Mouse (Mus musculus) cerebellum, adult 8-10 months (tissue): ENCODE measurements around the gene Tufm.
A peak's percentile ranks its signal among the peaks of the same experiment; 100 is the strongest.
"Not testable (repeated sequence)": the region's sequence is repeated elsewhere in the genome, so short reads cannot be mapped to it uniquely, and the experiment has no call there.

ENCODE experiments used
- DNase-seq: peaks from one replicate; pipeline ENCODE4 v3.0.0; 2022

Tufm gene

GRCm38 (mm10) chr7:126466116-126466515 is 21.0 kb upstream of the Tufm start:
- DNase-seq = no peak

GRCm38 (mm10) chr7:126466707-126467106 is 20.5 kb upstream of the Tufm start:
- no peak for DNase-seq

DNA sequence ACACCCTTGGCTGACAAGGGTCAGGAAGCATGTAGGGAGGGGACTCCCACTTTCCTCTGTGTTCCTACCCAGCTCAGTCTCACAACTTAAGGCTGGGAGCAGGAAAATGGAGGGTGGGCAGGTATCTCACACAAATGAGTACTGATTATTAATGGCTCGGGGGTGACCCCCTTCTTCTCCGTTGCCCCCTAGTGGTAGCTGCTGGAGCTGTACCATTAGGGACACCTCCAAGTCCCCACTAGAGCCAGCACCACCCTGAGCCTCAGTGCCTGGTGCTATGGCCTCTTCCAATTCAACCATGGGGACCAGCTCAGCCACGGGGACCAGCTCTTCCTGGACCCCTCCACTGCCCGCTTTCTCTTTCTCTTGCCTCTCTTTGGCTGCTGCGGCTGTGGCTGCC is 19.9 kb upstream of the Tufm start:
- DNase-seq = no peak

- DNase-seq = no peak
Measured at GRCm38 (mm10) chr7:126467834-126468627, 19.1 kb upstream of the Tufm start.

GRCm38 (mm10) chr7:126470077-126470476 is 17.1 kb upstream of the Tufm start:
- no peak for DNase-seq

GRCm38 (mm10) chr7:126471361-126471760 is 15.8 kb upstream of the Tufm start:
- no peak for DNase-seq

DNA sequence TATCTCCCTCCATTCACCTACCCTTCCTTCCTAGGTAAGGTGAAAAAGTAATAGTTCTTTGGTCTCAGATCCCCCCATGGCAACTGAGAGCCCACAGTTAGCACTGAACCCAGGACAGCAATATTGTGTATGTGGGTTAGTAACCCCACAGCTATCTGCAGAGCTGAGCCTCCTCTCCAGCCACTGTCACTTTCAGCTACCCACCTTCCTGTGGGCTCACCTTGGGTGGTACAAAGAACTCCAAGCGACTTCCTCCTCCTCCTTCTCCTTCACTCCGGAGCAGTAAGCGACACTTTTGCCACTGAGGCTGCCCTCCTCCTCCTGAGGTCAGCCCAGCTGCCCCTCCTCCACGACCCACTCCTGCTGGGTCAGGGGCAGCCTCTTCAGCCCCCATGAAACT is 15.3 kb upstream of the Tufm start:
- DNase-seq = no peak

DNA sequence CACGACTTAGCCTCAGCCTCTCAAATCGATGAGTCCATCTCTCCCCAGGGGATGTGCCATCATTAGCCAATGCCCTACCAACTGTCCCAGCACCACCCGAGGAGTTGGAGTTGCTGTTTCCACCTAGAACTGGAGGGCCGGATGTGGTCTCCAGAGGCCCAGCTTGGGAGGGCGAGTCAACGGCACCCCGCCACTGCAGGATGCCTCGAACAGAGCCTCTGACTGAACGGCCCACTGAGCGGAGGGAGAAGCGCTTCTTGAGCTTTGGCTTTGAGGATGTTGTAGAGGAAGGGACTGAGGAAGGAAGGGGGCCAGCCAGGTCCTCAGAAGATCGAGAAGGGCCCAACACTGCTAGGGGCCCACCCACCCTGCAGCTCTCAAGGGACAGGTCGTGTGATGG is 14.9 kb upstream of the Tufm start:
- DNase-seq = no peak

DNA sequence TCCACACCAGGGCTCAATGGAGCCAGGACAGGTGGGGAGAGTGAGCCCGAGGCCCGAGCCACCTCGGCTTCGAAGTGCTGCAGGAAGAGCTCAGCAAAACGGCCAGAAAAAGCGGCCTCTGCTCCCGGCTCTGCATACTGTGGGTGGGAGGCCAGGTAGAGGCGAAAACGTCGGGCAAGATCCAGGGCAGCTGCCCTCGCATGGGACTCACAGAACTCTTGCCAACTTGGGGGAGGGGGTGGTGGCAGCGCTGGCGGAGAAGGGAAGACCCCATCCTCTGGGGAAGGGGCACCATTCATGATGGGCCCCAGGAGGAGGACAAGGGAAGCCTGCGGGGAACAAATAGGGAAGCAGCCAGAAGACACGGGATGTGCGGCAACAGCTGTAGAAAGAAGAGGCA is 14.4 kb upstream of the Tufm start:
- DNase-seq = no peak

GRCm38 (mm10) chr7:126473470-126474086 is 13.6 kb upstream of the Tufm start:
- no peak for DNase-seq

GRCm38 (mm10) chr7:126474486-126474955 is 12.6 kb upstream of the Tufm start:
- DNase-seq = peak; percentile 45

GRCm38 (mm10) chr7:126474993-126475581 is 12.1 kb upstream of the Tufm start, which contains the start of gene Sh2b1:
Gene Sh2b1, minus strand, starts transcription at chr7:126475424.
- peak; percentile 90 for DNase-seq

- DNase-seq = no peak
Measured at GRCm38 (mm10) chr7:126481699-126482098, 5.5 kb upstream of the Tufm start.

DNA sequence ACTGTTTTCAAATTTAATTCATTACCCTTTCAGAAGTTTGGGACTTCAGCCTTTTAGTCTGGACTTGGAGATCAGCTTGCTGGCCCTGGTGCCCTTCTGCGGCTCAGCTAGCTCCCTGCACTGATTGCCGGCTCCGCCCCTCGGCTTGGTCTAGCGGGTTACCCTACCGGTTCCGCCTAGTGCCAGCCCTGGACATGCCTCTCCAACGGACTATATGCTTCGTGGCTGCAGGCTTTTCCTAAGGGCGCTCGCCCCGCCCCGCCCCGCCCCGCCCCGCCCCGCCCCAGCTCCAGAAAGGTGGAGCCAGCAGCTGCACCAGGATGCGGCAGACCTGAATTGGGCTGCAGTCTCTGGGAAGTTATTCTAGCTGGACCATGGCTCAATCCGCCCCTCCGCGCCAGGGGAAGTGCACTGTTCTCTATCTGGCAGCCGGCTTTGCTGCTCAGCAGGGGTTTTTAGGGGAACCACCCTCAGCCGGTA is 4.7 kb upstream of the Tufm start:
- peak; percentile 73 for DNase-seq

- DNase-seq = not testable (repeated sequence)
Measured at GRCm38 (mm10) chr7:126487617-126488385, 640 bp downstream of the Tufm start.

DNA sequence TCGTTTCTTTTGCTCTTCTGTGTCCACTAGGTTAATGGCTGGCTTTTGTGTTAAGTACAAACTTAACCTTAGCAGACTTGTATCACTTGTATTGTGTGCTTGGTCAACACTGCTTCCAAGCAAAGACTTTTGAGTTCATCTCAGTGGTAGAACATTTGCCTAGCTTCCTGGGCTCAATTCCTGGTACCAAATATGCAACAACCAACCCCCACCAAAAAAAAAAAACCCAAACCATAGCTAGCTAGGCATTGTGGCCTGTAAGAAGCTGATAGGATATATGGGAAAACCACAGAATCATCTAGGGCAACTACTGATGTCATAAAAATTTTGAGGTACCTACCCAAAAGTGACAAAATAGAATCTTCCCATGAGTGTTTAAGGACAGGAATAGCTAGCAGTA is 3.8 kb downstream of the Tufm start:
- no peak for DNase-seq

GRCm38 (mm10) chr7:126491973-126492372 is 4.8 kb downstream of the Tufm start:
- no peak for DNase-seq

- no peak for DNase-seq
Measured at GRCm38 (mm10) chr7:126494120-126494519, 7.0 kb downstream of the Tufm start.

- no peak for DNase-seq
Measured at GRCm38 (mm10) chr7:126496475-126496874, 9.3 kb downstream of the Tufm start.

- no peak for DNase-seq
Measured at GRCm38 (mm10) chr7:126497966-126498365, 10.8 kb downstream of the Tufm start.

DNA sequence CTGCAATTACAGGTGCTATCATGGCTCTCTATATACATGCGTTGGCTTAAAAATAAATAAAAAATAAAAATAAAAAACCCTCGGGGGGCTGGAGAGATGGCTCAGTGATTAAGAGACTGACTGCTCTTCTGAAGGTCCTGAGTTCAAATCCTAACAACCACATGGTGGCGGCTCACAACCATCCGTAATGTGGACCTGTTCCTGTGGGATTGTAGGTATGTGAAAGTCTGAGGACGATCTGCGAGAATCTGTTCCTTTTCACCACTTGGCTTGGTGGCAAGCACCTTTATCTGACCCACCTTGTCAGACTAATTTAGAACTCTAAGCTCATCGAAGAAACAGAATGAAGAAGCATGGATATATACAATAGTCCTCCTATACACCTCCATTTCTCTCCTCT is 12.3 kb downstream of the Tufm start:
- DNase-seq = no peak

GRCm38 (mm10) chr7:126501684-126502022 is 14.5 kb downstream of the Tufm start:
- DNase-seq = no peak
